Mouse (Mus musculus): ENCODE results near the gene Tgfbrap1. TPM values are rescaled to one million over a fixed set of nuclear protein-coding genes. Genes with fewer than 3 reads are reported as not detected.

Gene Tgfbrap1
- polyA plus RNA-seq, 1 experiment from 2014 or later = 18.1 TPM

Small RNA genes within 50 kb of the gene (microRNA-seq; reads per million reads assigned to microRNA genes)
- gene Gm24001 = not detected

Other genes with a start within 250 kb of the Tgfbrap1 start
- 36.0 and 38.1 TPM in 2 replicates for gene Mrps9, start 247.4 kb downstream of the Tgfbrap1 start, polyA plus RNA-seq (2015; fragmentation: Nextera tagmentation; extraction: Ambion mirVana)
- 35.3 and 36.9 TPM in 2 replicates for gene Gpr45, start 145.8 kb downstream of the Tgfbrap1 start, polyA plus RNA-seq (2015; fragmentation: Nextera tagmentation; extraction: Ambion mirVana)
- 47.8 and 53.5 TPM in 2 replicates for gene AI597479, start 73 bp upstream of the Tgfbrap1 start, polyA plus RNA-seq (2015; fragmentation: Nextera tagmentation; extraction: Ambion mirVana)
- 11.3 and 14.7 TPM in 2 replicates for gene Fhl2, start 98.3 kb upstream of the Tgfbrap1 start, polyA plus RNA-seq (2015; fragmentation: Nextera tagmentation; extraction: Ambion mirVana)

All from forebrain, embryonic 15.5 days (tissue).